Mouse (Mus musculus) limb, embryonic 14.5 days (tissue): ENCODE measurements around the gene Cox15. TPM values are rescaled to one million over a fixed set of nuclear protein-coding genes. Genes with fewer than 3 reads are reported as not detected.

Source experiments
- ATAC-seq: fragments of 200-750 bp; cut with Nextera tagmentation; 2 replicates; pipeline ENCODE4 v1.8.0; 2017; ENCODE audit warnings: low read depth, moderate number of reproducible peaks, moderate TSS enrichment; ENCODE audit not compliant: low FRiP score
- DNase-seq: peaks from one replicate; pipeline ENCODE4 v3.0.0-alpha.2; 2015; ENCODE audit warnings: low spot score
- H3K27ac ChIP-seq: fragments of 300-500 bp; sonication (generic); replicated peaks from 2 replicates; pipeline ENCODE4 v1.5.1; 2014; ENCODE audit warnings: low read depth, mild to moderate bottlenecking, low read length, moderate library complexity, mixed read lengths
- H3K27me3 ChIP-seq: fragments of 300-500 bp; sonication (generic); 2 replicates; pipeline ENCODE4 v1.6.1; 2014; ENCODE audit warnings: low read length, mixed read lengths; ENCODE audit not compliant: control insufficient read depth, insufficient read depth
- H3K36me3 ChIP-seq: fragments of 300-500 bp; sonication (generic); 2 replicates; pipeline ENCODE4 v1.6.1; 2014; ENCODE audit warnings: mild to moderate bottlenecking, low read length, moderate library complexity, mixed read lengths; ENCODE audit not compliant: control insufficient read depth, insufficient read depth
- H3K4me1 ChIP-seq: fragments of 300-500 bp; sonication (generic); 2 replicates; pipeline ENCODE4 v1.6.1; 2014; ENCODE audit warnings: antibody characterized with exemption, low read length, mixed read lengths; ENCODE audit not compliant: control insufficient read depth, insufficient read depth
- H3K4me2 ChIP-seq: fragments of 300-500 bp; sonication (generic); replicated peaks from 2 replicates; pipeline ENCODE4 v1.6.1; 2014; ENCODE audit warnings: low read depth, mild to moderate bottlenecking, low read length, moderate library complexity; ENCODE audit not compliant: severe bottlenecking
- H3K4me3 ChIP-seq: fragments of 300-500 bp; sonication (generic); replicated peaks from 2 replicates; pipeline ENCODE4 v1.5.1; 2014; ENCODE audit warnings: low read length
- H3K9ac ChIP-seq: fragments of 300-500 bp; sonication (generic); 2 replicates; pipeline ENCODE4 v1.6.1; 2014; ENCODE audit warnings: mild to moderate bottlenecking, low read depth, low read length, moderate library complexity; ENCODE audit not compliant: severe bottlenecking
- H3K9me3 ChIP-seq: fragments of 300-500 bp; sonication (generic); 2 replicates; pipeline ENCODE4 v1.6.1; 2016; ENCODE audit warnings: low read length; ENCODE audit not compliant: control insufficient read depth
- POLR2A ChIP-seq: fragments of 200-500 bp; IDR thresholded peaks from 2 replicates; pipeline ENCODE4 v1.8.0; 2012; ENCODE audit warnings: inconsistent platforms, mild to moderate bottlenecking, moderate library complexity, borderline replicate concordance; ENCODE audit not compliant: insufficient read depth, insufficient read length; ENCODE audit errors: extremely low read depth
- WGBS: fragments of 180-500 bp; shearing (Covaris S2); extraction: QIAGEN DNeasy Blood & Tissue Kit; methylation state at CpG from one replicate; pipeline ENCODE4 v1.1.7; 2014; 5-methylcytosine and 5-hydroxymethylcytosine counted together
- polyA plus RNA-seq, 2 experiments: library from polyadenylated mRNA; depleted of rRNA in 1 of 2; stranded (reverse) in 1 of 2; unstranded in 1 of 2; fragments of >200 nt; fragmentation: Nextera tagmentation in 1 of 2; extraction: Ambion mirVana in 1 of 2; gene quantifications; 2 replicates each; pipeline versions ENCODE4 v1.2.1 to v1.2.3; 2012 to 2014

Gene Cox15
- polyA plus RNA-seq, 2 experiments, result 7.7 to 15.8 TPM

GRCm38 (mm10) chr19:43761543-43762256 is 8.9 kb upstream of the Cox15 start:
- no peaks in the 10 kb centered on the region for H3K9me3 ChIP-seq
- ATAC-seq, result no peak
- H3K4me2 ChIP-seq, result no peak overlapping the region
- H3K27ac ChIP-seq, result no peak overlapping the region
- no peaks in the 10 kb centered on the region; the same call in 1 of the 2 replicates for H3K36me3 ChIP-seq
- H3K4me1 ChIP-seq, result no peaks in the 10 kb centered on the region
- no peak for TF ChIP-seq POLR2A
- no peaks in the 10 kb centered on the region for H3K27me3 ChIP-seq
- DNase-seq, result no peak
- no peak overlapping the region for H3K9ac ChIP-seq
- no peak overlapping the region for H3K4me3 ChIP-seq

- Histone ChIP-seq H3K4me3 (no peak overlapping the region), H3K4me1 (no peaks in the 10 kb centered on the region), H3K36me3 (no peaks in the 10 kb centered on the region; the same call in 1 of the 2 replicates), H3K4me2 (no peak overlapping the region), H3K27me3 (no peaks in the 10 kb centered on the region), H3K9ac (no peak overlapping the region), H3K27ac (no peak overlapping the region), H3K9me3 (no peaks in the 10 kb centered on the region)
- 23% methylated on average over 6 of the region's 6 CpGs for WGBS
- ATAC-seq (no peak), DNase-seq (peak; percentile 64)
- TF ChIP-seq POLR2A, result no peak
Observed at GRCm38 (mm10) chr19:43760504-43760903, 7.7 kb upstream of the Cox15 start.

GRCm38 (mm10) chr19:43754872-43755271 is 2.1 kb upstream of the Cox15 start:
- no peak overlapping the region for H3K9ac ChIP-seq
- H3K4me3 ChIP-seq, result no peak overlapping the region
- no peak for TF ChIP-seq POLR2A
- peaks cover 5% of the 10 kb centered on the region for H3K36me3 ChIP-seq
- no peak for ATAC-seq
- H3K4me1 ChIP-seq, result 0 out of 2 replicates have a peak, but pooled peaks cover 3% of the 10 kb centered on the region
- H3K4me2 ChIP-seq, result no peak overlapping the region
- 69% methylated on average over 2 of the region's 2 CpGs for WGBS
- no peaks in the 10 kb centered on the region for H3K27me3 ChIP-seq
- no peaks in the 10 kb centered on the region for H3K9me3 ChIP-seq
- no peak overlapping the region for H3K27ac ChIP-seq
- DNase-seq, result no peak

- ATAC-seq (no peak), DNase-seq (no peak)
- WGBS, result 80% methylated on average over 2 of the region's 2 CpGs
Observed at GRCm38 (mm10) chr19:43754237-43754636, 1.4 kb upstream of the Cox15 start.

GRCm38 (mm10) chr19:43753226-43753835 is 531 bp upstream of the Cox15 start:
- peak overlapping the region; percentile 94 for H3K27ac ChIP-seq
- DNase-seq (peak; percentile 75), ATAC-seq (peak; percentile 82)
- peak overlapping the region; percentile 79 for H3K9ac ChIP-seq
- 0 out of 2 replicates have a peak, but pooled peaks cover 3% of the 10 kb centered on the region for H3K4me1 ChIP-seq
- no peaks in the 10 kb centered on the region for H3K9me3 ChIP-seq
- H3K4me2 ChIP-seq, result peak overlapping the region; percentile 55
- H3K4me3 ChIP-seq, result peak overlapping the region; percentile 73
- 2% methylated on average over 18 of the region's 24 CpGs for WGBS
- TF ChIP-seq POLR2A, result no peak
- peaks cover 17% of the 10 kb centered on the region for H3K36me3 ChIP-seq
- H3K27me3 ChIP-seq, result no peaks in the 10 kb centered on the region

More at GRCm38 (mm10) chr19:43754237-43754636, 1.4 kb upstream of the Cox15 start:
- Histone ChIP-seq H3K4me1 (0 out of 2 replicates have a peak, but pooled peaks cover 3% of the 10 kb centered on the region), H3K9me3 (no peaks in the 10 kb centered on the region), H3K27ac (no peak overlapping the region), H3K36me3 (peaks cover 8% of the 10 kb centered on the region), H3K9ac (no peak overlapping the region), H3K4me2 (no peak overlapping the region), H3K4me3 (no peak overlapping the region), H3K27me3 (no peaks in the 10 kb centered on the region)
- TF ChIP-seq POLR2A, result no peak
